Mouse (Mus musculus): ENCODE results near the gene Cmtr1. TPM values are rescaled to one million over a fixed set of nuclear protein-coding genes. Genes with fewer than 3 reads are reported as not detected.

Cmtr1 gene
- polyA plus RNA-seq, 1 experiment: 77.9 TPM

DNA sequence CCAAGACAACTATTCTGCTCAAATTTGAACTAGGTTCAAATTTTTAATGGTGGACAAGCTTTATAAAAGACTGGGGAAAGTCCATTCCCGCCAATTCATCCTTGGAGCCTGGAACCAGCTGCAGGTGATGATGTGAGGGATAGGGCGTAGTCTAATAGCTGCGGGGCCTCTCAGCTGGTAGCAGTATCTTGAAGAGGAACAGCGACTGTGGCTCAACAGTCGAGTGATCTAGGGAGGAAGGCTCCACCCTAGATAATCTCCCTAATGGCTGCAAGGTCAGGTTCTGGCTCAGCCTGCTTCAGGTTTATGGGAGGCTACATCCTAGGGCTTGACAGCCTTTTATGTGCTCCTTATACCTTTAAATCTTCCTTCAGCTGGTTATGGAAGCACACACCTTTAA, 30.8 kb upstream of the Cmtr1 start:
- Histone ChIP-seq H3K4me3 (ENCODE audit: insufficient read depth, low read length) (no peak overlapping the region), H3K4me1 (ENCODE audit: control insufficient read depth, insufficient read depth, low read length) (no peaks in the 10 kb centered on the region), H3K27ac (ENCODE audit: insufficient read depth, low read length) (no peak overlapping the region)
- no peak for TF ChIP-seq POLR2A (IDR thresholded peaks at IDR 0.05; ENCODE audit: extremely low read depth, insufficient read depth, low read length)

DNA sequence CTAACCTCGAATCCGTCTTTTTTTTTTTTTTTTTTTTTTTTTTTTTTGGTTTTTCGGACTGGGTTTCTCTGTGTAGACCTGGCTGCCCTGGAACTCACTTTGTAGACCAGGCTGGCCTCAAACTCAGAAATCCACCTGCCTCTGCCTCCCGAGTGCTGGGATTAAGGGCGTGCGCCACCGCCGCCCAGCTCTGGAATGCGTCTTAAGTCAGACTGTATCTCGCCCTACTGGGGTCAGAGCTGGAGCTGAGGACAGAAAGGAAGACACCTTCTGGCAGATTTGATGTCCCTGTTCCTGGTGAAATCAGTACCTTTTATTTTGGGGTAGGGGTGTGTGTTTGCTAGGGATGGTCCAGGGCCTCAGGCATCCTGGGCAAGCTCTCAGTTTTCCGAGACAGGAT, 28.1 kb upstream of the Cmtr1 start:
- no peak for TF ChIP-seq CTCF (IDR thresholded peaks at IDR 0.05; ENCODE audit: extremely low read depth, insufficient read depth, low read length)
- no peak for TF ChIP-seq POLR2A (IDR thresholded peaks at IDR 0.05; ENCODE audit: extremely low read depth, insufficient read depth, low read length)
- Histone ChIP-seq H3K4me1 (ENCODE audit: control insufficient read depth, insufficient read depth, low read length) (peaks cover 1% of the 10 kb centered on the region; the same call in 1 of the 2 replicates), H3K27ac (ENCODE audit: insufficient read depth, low read length) (no peak overlapping the region), H3K4me3 (ENCODE audit: insufficient read depth, low read length) (no peak overlapping the region)

- Histone ChIP-seq H3K27ac (ENCODE audit: insufficient read depth, low read length) (no peak overlapping the region), H3K4me3 (ENCODE audit: insufficient read depth, low read length) (no peak overlapping the region), H3K4me1 (ENCODE audit: control insufficient read depth, insufficient read depth, low read length) (peaks cover 1% of the 10 kb centered on the region; the same call in 1 of the 2 replicates)
- no peak for TF ChIP-seq POLR2A (IDR thresholded peaks at IDR 0.05; ENCODE audit: extremely low read depth, insufficient read depth, low read length)
- no peak for TF ChIP-seq CTCF (IDR thresholded peaks at IDR 0.05; ENCODE audit: extremely low read depth, insufficient read depth, low read length)
Observed at GRCm38 (mm10) chr17:29635492-29635891, 24.9 kb upstream of the Cmtr1 start.

- Histone ChIP-seq H3K27ac (ENCODE audit: insufficient read depth, low read length) (no peak overlapping the region), H3K4me3 (ENCODE audit: insufficient read depth, low read length) (no peak overlapping the region), H3K4me1 (ENCODE audit: control insufficient read depth, insufficient read depth, low read length) (peaks cover 1% of the 10 kb centered on the region; the same call in 1 of the 2 replicates)
- peak; percentile 61 for TF ChIP-seq CTCF (IDR thresholded peaks at IDR 0.05; ENCODE audit: extremely low read depth, insufficient read depth, low read length)
- TF ChIP-seq POLR2A (IDR thresholded peaks at IDR 0.05; ENCODE audit: extremely low read depth, insufficient read depth, low read length): no peak
Observed at GRCm38 (mm10) chr17:29636118-29636517, 24.3 kb upstream of the Cmtr1 start.

- Histone ChIP-seq H3K4me3 (ENCODE audit: insufficient read depth, low read length) (no peak overlapping the region), H3K27ac (ENCODE audit: insufficient read depth, low read length) (no peak overlapping the region), H3K4me1 (ENCODE audit: control insufficient read depth, insufficient read depth, low read length) (peaks cover 1% of the 10 kb centered on the region; the same call in 1 of the 2 replicates)
- no peak for TF ChIP-seq POLR2A (IDR thresholded peaks at IDR 0.05; ENCODE audit: extremely low read depth, insufficient read depth, low read length)
- TF ChIP-seq CTCF (IDR thresholded peaks at IDR 0.05; ENCODE audit: extremely low read depth, insufficient read depth, low read length): no peak
Observed at GRCm38 (mm10) chr17:29637377-29637776, 23.0 kb upstream of the Cmtr1 start.

DNA sequence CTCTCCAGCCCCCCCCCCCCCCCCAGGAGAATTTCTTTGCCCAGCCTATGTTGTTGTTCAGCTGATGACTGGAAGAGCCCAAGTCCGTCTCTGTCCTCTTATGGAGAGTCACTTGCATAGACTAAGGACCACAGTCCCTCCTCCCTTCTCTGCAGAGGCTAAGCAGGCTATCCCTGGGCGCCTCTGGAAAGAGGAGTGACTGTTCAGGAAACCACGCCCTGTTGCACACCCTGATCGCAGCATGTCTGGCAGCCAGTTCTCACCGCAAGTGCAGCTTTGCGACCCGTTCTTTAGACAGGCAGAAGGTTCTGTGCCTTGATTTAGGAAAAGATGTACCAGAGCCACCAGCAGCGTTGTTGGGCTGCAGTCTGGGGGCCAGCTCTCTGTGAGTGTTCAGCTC, 22.5 kb upstream of the Cmtr1 start:
- peaks cover 1% of the 10 kb centered on the region; the same call in 1 of the 2 replicates for H3K4me1 ChIP-seq (ENCODE audit: control insufficient read depth, insufficient read depth, low read length)
- TF ChIP-seq CTCF (IDR thresholded peaks at IDR 0.05; ENCODE audit: extremely low read depth, insufficient read depth, low read length): no peak
- TF ChIP-seq POLR2A (IDR thresholded peaks at IDR 0.05; ENCODE audit: extremely low read depth, insufficient read depth, low read length): no peak
- H3K4me3 ChIP-seq (ENCODE audit: insufficient read depth, low read length): no peak overlapping the region
- H3K27ac ChIP-seq (ENCODE audit: insufficient read depth, low read length): no peak overlapping the region

DNA sequence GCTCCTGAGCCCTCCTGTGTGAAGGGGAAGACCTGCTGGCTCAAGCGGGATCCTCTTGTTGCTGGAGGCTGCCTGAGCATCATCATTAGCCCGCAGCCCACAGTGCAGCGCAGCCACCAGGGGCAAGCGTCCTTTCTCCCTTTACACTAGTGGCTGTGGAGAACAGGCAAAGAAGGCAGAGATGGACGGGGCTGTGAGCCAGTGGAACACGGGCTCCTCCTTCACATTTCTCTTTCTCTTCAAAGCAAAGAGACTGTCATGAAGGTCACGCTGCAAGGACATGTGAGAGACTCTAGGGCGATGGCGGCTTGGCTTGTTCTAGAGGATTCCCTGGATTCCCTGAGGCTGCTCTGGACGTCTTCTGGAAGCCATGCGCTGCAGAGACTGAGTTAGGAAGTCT, 19.4 kb upstream of the Cmtr1 start:
- H3K4me1 ChIP-seq (ENCODE audit: control insufficient read depth, insufficient read depth, low read length): 0 out of 2 replicates have a peak, but pooled peaks cover 1% of the 10 kb centered on the region
- no peak overlapping the region for H3K27ac ChIP-seq (ENCODE audit: insufficient read depth, low read length)
- H3K4me3 ChIP-seq (ENCODE audit: insufficient read depth, low read length): no peak overlapping the region
- no peak for TF ChIP-seq POLR2A (IDR thresholded peaks at IDR 0.05; ENCODE audit: extremely low read depth, insufficient read depth, low read length)
- TF ChIP-seq CTCF (IDR thresholded peaks at IDR 0.05; ENCODE audit: extremely low read depth, insufficient read depth, low read length): no peak

GRCm38 (mm10) chr17:29642219-29642618, 18.2 kb upstream of the Cmtr1 start:
- Histone ChIP-seq H3K4me1 (ENCODE audit: control insufficient read depth, insufficient read depth, low read length) (no peaks in the 10 kb centered on the region), H3K27ac (ENCODE audit: insufficient read depth, low read length) (no peak overlapping the region), H3K4me3 (ENCODE audit: insufficient read depth, low read length) (no peak overlapping the region)
- TF ChIP-seq POLR2A (IDR thresholded peaks at IDR 0.05; ENCODE audit: extremely low read depth, insufficient read depth, low read length) (no peak), CTCF (IDR thresholded peaks at IDR 0.05; ENCODE audit: extremely low read depth, insufficient read depth, low read length) (no peak)

DNA sequence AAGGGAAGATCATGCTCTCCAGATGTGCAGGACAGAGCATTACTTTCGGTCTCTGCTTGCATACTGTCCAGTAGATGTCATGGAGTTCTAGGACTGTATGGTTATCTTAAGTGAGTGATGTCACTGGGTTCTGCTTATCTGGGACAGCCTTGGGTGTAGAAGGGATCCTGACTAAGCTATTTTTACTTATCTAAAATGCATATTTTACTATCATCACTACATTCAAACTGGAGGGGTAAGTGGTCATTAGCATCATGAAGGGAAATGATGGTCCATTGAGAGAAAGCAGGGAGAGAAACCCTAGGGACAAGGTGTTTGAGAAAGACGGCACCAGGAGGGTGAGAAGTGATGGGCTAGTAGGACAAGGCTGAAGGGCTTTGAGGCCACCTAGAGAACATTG, 2.1 kb upstream of the Cmtr1 start:
- H3K4me3 ChIP-seq (ENCODE audit: insufficient read depth, low read length): no peak overlapping the region
- no peaks in the 10 kb centered on the region for H3K4me1 ChIP-seq (ENCODE audit: control insufficient read depth, insufficient read depth, low read length)
- TF ChIP-seq CTCF (IDR thresholded peaks at IDR 0.05; ENCODE audit: extremely low read depth, insufficient read depth, low read length): no peak
- TF ChIP-seq POLR2A (IDR thresholded peaks at IDR 0.05; ENCODE audit: extremely low read depth, insufficient read depth, low read length): no peak
- H3K27ac ChIP-seq (ENCODE audit: insufficient read depth, low read length): no peak overlapping the region

DNA sequence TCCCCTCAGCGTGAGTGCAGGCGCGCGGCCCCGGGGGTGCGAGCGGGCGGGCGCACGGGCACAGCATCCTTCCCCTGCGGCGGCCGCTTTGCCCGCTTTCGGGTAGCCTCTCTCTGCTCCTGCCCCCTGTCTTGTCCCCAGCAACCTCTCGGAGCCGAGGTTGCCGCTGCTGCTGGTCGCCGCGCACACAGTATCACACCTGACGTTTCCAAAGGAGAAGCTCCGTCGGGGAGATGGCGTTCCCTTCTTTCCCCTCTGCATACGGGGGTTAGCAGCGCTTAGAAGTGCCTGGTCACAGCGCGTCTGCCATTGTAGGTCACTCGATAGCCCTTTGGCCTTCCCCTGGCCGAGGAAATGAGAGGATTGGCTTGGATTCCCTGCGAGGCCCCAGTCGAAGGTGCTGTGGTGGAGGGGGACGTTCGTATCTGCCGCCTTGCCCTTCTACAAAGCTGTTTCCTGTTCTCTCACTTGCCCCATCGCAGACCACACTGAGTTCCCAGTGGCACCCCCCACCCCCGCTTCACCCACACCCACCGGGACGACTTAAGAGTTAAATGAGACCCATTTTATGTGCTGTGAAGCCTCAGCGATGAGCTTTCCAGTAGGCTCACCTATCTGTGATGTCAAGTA, 482 bp downstream of the Cmtr1 start:
- TF ChIP-seq CTCF (IDR thresholded peaks at IDR 0.05; ENCODE audit: extremely low read depth, insufficient read depth, low read length) (no peak), POLR2A (IDR thresholded peaks at IDR 0.05; ENCODE audit: extremely low read depth, insufficient read depth, low read length) (no peak)
- Histone ChIP-seq H3K4me1 (ENCODE audit: control insufficient read depth, insufficient read depth, low read length) (no peaks in the 10 kb centered on the region), H3K4me3 (ENCODE audit: insufficient read depth, low read length) (peak overlapping the region; percentile 90), H3K27ac (ENCODE audit: insufficient read depth, low read length) (peak overlapping the region; percentile 55)
